Mouse (Mus musculus) thymus, adult 2 months (tissue): Measurements from ENCODE around the gene Myo18a. TPM values are rescaled to one million over a fixed set of nuclear protein-coding genes. Genes with fewer than 3 reads are reported as not detected.

Experiments
- DNase-seq: peaks from one replicate; pipeline ENCODE4 v3.0.0; 2021
- H3K27ac ChIP-seq: fragments of 200-500 bp; 2 replicates; pipeline ENCODE4 v1.5.1; 2012; ENCODE audit warnings: low read length, control low read depth; ENCODE audit not compliant: control insufficient read depth, insufficient read depth
- H3K27me3 ChIP-seq: fragments of 200-500 bp; 2 replicates; pipeline ENCODE4 v1.6.1; 2012; ENCODE audit warnings: mild to moderate bottlenecking, low read length, moderate library complexity, mixed read lengths; ENCODE audit not compliant: control insufficient read depth, insufficient read depth
- H3K36me3 ChIP-seq: fragments of 200-500 bp; 2 replicates; pipeline ENCODE4 v1.6.1; 2012; ENCODE audit warnings: mild to moderate bottlenecking, low read length, moderate library complexity; ENCODE audit not compliant: control insufficient read depth, insufficient read depth
- H3K4me1 ChIP-seq: fragments of 200-500 bp; replicated peaks from 2 replicates; pipeline ENCODE4 v1.6.1; 2012; ENCODE audit warnings: low read length; ENCODE audit not compliant: control insufficient read depth, insufficient read depth
- H3K4me3 ChIP-seq: fragments of 200-500 bp; 2 replicates; pipeline ENCODE4 v1.5.1; 2012; ENCODE audit warnings: mild to moderate bottlenecking, low read length, control low read depth, moderate library complexity; ENCODE audit not compliant: control insufficient read depth, insufficient read depth
- CTCF ChIP-seq: fragments of 200-500 bp; IDR thresholded peaks from 2 replicates; pipeline ENCODE4 v1.5.1; 2012; ENCODE audit warnings: mild to moderate bottlenecking, control low read depth, low read length, moderate library complexity, borderline replicate concordance; ENCODE audit not compliant: control insufficient read depth, poor library complexity, insufficient read depth; ENCODE audit errors: extremely low read depth
- POLR2A ChIP-seq: fragments of 200-500 bp; IDR thresholded peaks from 2 replicates; pipeline ENCODE4 v1.6.1; 2012; ENCODE audit warnings: mild to moderate bottlenecking, low read length, control low read depth, moderate library complexity; ENCODE audit not compliant: control insufficient read depth, poor library complexity, insufficient read depth; ENCODE audit errors: extremely low read depth
- WGBS: fragments of 180-500 bp; shearing (Covaris S2); methylation state at CpG from one replicate; pipeline ENCODE4 v1.1.7; 2018; 5-methylcytosine and 5-hydroxymethylcytosine counted together
- polyA plus RNA-seq: library from polyadenylated mRNA; depleted of rRNA; stranded (reverse); fragments of >200 nt; gene quantifications from 2 replicates; pipeline ENCODE4 v1.2.3, GENCODE M21; 2012

Myo18a gene
- polyA plus RNA-seq, 1 experiment, result 105 TPM

GRCm38 (mm10) chr11:77855396-77855795, 92.3 kb downstream of the Myo18a start:
- H3K4me1 ChIP-seq, result no peaks in the 10 kb centered on the region
- no peak for DNase-seq
- no peaks in the 10 kb centered on the region for H3K27me3 ChIP-seq
- H3K4me3 ChIP-seq, result no peak overlapping the region
- 94% methylated on average over 15 of the region's 15 CpGs for WGBS
- peaks cover 56% of the 10 kb centered on the region for H3K36me3 ChIP-seq
- H3K27ac ChIP-seq, result no peak overlapping the region
- TF ChIP-seq POLR2A (0 out of 2 replicates have a peak, but pooled peaks have one; percentile 13), CTCF (no peak)

- no peak for DNase-seq
- no peak for TF ChIP-seq CTCF
- TF ChIP-seq POLR2A, result no peak
- no peak overlapping the region for H3K27ac ChIP-seq
- H3K4me3 ChIP-seq, result no peak overlapping the region
- H3K27me3 ChIP-seq, result no peaks in the 10 kb centered on the region
- H3K36me3 ChIP-seq, result peaks cover 52% of the 10 kb centered on the region
- H3K4me1 ChIP-seq, result no peaks in the 10 kb centered on the region
- 97% methylated on average over 6 of the region's 6 CpGs for WGBS
Observed at GRCm38 (mm10) chr11:77857089-77857488, 94.0 kb downstream of the Myo18a start.

GRCm38 (mm10) chr11:77858589-77858988, 95.5 kb downstream of the Myo18a start:
- DNase-seq, result no peak
- Histone ChIP-seq H3K27ac (no peak overlapping the region), H3K36me3 (peaks cover 40% of the 10 kb centered on the region), H3K4me1 (no peaks in the 10 kb centered on the region), H3K27me3 (no peaks in the 10 kb centered on the region), H3K4me3 (no peak overlapping the region)
- TF ChIP-seq POLR2A, result no peak
- no peak for TF ChIP-seq CTCF
- 94% methylated on average over 9 of the region's 9 CpGs for WGBS

- no peak for TF ChIP-seq POLR2A
- no peak for TF ChIP-seq CTCF
- 88% methylated on average over 9 of the region's 9 CpGs for WGBS
- Histone ChIP-seq H3K27ac (no peak overlapping the region), H3K4me1 (no peaks in the 10 kb centered on the region), H3K4me3 (no peak overlapping the region), H3K27me3 (no peaks in the 10 kb centered on the region), H3K36me3 (peaks cover 44% of the 10 kb centered on the region)
- DNase-seq, result no peak
Observed at GRCm38 (mm10) chr11:77860947-77861346, 97.9 kb downstream of the Myo18a start.

GRCm38 (mm10) chr11:77862887-77863286, 99.8 kb downstream of the Myo18a start:
- no peak for DNase-seq
- H3K36me3 ChIP-seq, result peaks cover 36% of the 10 kb centered on the region

GRCm38 (mm10) chr11:77864771-77865170, 101.7 kb downstream of the Myo18a start:
- TF ChIP-seq POLR2A (no peak), CTCF (no peak)
- Histone ChIP-seq H3K4me1 (peaks cover 6% of the 10 kb centered on the region; the same call in 1 of the 2 replicates), H3K36me3 (peaks cover 21% of the 10 kb centered on the region), H3K27me3 (no peaks in the 10 kb centered on the region), H3K4me3 (no peak overlapping the region), H3K27ac (no peak overlapping the region)
- 93% methylated on average over 12 of the region's 12 CpGs for WGBS
- DNase-seq, result no peak

More at GRCm38 (mm10) chr11:77862887-77863286, 99.8 kb downstream of the Myo18a start:
- TF ChIP-seq POLR2A, result no peak
- no peak for TF ChIP-seq CTCF
- H3K4me3 ChIP-seq, result no peak overlapping the region
- H3K27me3 ChIP-seq, result no peaks in the 10 kb centered on the region
- 96% methylated on average over 7 of the region's 7 CpGs for WGBS
- no peak overlapping the region for H3K27ac ChIP-seq
- no peaks in the 10 kb centered on the region; the same call in 1 of the 2 replicates for H3K4me1 ChIP-seq
